Mouse (Mus musculus) midbrain, postnatal 0 days (tissue): ENCODE results near the gene Cgref1. TPM values are rescaled to one million over a fixed set of nuclear protein-coding genes. Genes with fewer than 3 reads are reported as not detected.
A peak's percentile ranks its signal among the peaks of the same experiment; 100 is the strongest.

Experiments
- ATAC-seq: fragments of 200-750 bp; cut with Nextera tagmentation; 2 replicates; pipeline ENCODE4 v1.8.0; 2017; ENCODE audit warnings: moderate number of reproducible peaks, mild to moderate bottlenecking, moderate TSS enrichment, moderate library complexity; ENCODE audit not compliant: low FRiP score
- DNase-seq: peaks from one replicate; pipeline ENCODE4 v3.0.0-alpha.2; 2015; ENCODE audit warnings: low spot score
- H3K27ac ChIP-seq: fragments of 300-500 bp; sonication (generic); 2 replicates; pipeline ENCODE4 v1.5.1; 2014; ENCODE audit warnings: low read depth, mild to moderate bottlenecking, low read length, mixed read lengths
- H3K27me3 ChIP-seq: fragments of 300-500 bp; sonication (generic); 2 replicates; pipeline ENCODE4 v1.6.1; 2014; ENCODE audit warnings: low read length, control low read depth, mixed read lengths; ENCODE audit not compliant: insufficient read depth
- H3K36me3 ChIP-seq: fragments of 300-500 bp; sonication (generic); 2 replicates; pipeline ENCODE4 v1.6.1; 2014; ENCODE audit warnings: low read length, control low read depth, mixed read lengths; ENCODE audit not compliant: insufficient read depth
- H3K4me1 ChIP-seq: fragments of 300-500 bp; sonication (generic); 2 replicates; pipeline ENCODE4 v1.6.1; 2014; ENCODE audit warnings: mild to moderate bottlenecking, control low read depth, antibody characterized with exemption, low read length, mixed read lengths; ENCODE audit not compliant: insufficient read depth
- H3K4me2 ChIP-seq: fragments of 300-500 bp; sonication (generic); 2 replicates; pipeline ENCODE4 v1.6.1; 2014; ENCODE audit warnings: low read depth, mild to moderate bottlenecking, low read length, mixed read lengths; ENCODE audit not compliant: poor library complexity, severe bottlenecking
- H3K4me3 ChIP-seq: fragments of 300-500 bp; sonication (generic); 2 replicates; pipeline ENCODE4 v1.5.1; 2014; ENCODE audit warnings: low read depth, mild to moderate bottlenecking, low read length, moderate library complexity
- H3K9ac ChIP-seq: fragments of 300-500 bp; sonication (generic); replicated peaks from 2 replicates; pipeline ENCODE4 v1.6.1; 2014; ENCODE audit warnings: mild to moderate bottlenecking, low read length, moderate library complexity, mixed read lengths; ENCODE audit not compliant: poor library complexity, severe bottlenecking
- H3K9me3 ChIP-seq: fragments of 300-500 bp; sonication (generic); 2 replicates; pipeline ENCODE4 v1.6.1; 2016; ENCODE audit warnings: low read length, control low read depth
- CTCF ChIP-seq: IDR thresholded peaks from 2 replicates; pipeline ENCODE4 v1.5.1; 2016; ENCODE audit warnings: antibody characterized with exemption, mild to moderate bottlenecking
- WGBS: fragments of 180-500 bp; shearing (Covaris S2); extraction: QIAGEN DNeasy Blood & Tissue Kit; methylation state at CpG from one replicate; pipeline ENCODE4 v1.1.7; 2014; 5-methylcytosine and 5-hydroxymethylcytosine counted together
- polyA plus RNA-seq: library from polyadenylated mRNA; unstranded; fragments of >200 nt; fragmentation: Nextera tagmentation; extraction: Ambion mirVana; gene quantifications from 2 replicates; pipeline ENCODE4 v1.2.1, GENCODE M21; 2015
- total RNA-seq: library from RNA; depleted of rRNA; stranded (reverse); fragments of >200 nt; gene quantifications from 2 replicates; pipeline ENCODE4 v1.2.3, GENCODE M21; 2014

Cgref1 gene
- total and polyA plus RNA-seq, 2 experiments from 2014 or later, result 108 to 162 TPM

DNA sequence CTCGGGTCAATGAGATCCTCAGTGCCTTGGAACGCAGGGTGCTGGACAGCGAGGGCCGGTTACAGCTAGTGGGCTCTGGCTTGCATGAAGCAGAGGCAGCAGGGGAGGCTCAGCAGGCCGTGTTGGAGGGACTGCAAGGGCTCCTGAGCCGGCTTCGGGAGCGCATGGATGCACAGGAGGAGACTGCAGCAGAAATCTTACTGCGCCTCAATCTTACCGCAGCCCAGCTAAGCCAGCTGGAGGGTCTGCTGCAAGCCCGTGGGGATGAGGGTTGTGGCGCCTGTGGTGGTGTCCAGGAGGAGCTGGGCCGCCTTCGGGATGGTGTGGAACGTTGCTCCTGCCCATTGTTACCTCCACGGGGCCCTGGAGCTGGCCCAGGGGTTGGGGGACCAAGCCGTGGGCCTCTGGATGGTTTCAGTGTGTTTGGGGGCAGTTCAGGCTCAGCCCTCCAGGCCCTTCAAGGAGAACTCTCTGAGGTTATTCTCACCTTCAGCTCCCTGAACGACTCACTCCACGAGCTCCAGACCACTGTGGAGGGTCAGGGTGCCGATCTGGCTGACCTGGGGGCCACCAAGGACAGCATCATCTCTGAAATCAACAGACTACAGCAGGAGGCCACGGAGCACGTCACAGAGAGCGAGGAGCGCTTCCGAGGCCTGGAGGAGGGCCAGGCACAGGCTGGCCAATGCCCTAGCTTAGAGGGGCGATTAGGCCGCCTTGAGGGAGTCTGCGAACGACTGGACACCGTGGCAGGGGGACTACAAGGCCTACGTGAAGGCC, 27.3 kb downstream of the Cgref1 start:
- no peak for ATAC-seq
- Histone ChIP-seq H3K36me3 (no peaks in the 10 kb centered on the region), H3K9me3 (no peaks in the 10 kb centered on the region), H3K9ac (no peak overlapping the region), H3K4me2 (no peak overlapping the region), H3K27me3 (no peaks in the 10 kb centered on the region), H3K4me3 (no peak overlapping the region), H3K4me1 (peaks cover 3% of the 10 kb centered on the region; the same call in 1 of the 2 replicates), H3K27ac (no peak overlapping the region)
- DNase-seq, result no peak
- TF ChIP-seq CTCF, result no peak
- WGBS, result 86% methylated on average over 31 of the region's 31 CpGs

DNA sequence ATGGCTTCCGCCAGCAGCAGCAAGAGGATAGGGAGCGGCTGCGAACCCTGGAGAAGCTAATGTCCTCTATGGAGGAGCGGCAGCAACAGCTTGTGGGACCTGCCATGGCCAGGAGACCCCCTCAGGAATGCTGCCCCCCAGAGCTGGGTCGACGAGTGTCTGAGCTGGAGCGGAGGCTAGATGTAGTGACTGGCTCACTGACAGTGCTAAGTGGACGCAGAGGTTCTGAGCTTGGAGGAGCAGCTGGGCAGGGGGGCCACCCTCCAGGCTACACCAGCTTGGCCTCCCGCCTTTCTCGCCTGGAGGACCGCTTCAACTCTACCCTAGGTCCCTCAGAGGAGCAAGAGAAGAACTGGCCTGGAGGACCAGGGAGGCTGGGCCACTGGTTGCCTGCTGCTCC, 28.0 kb downstream of the Cgref1 start:
- WGBS, result 85% methylated on average over 11 of the region's 11 CpGs
- no peak for ATAC-seq
- H3K9ac ChIP-seq, result no peak overlapping the region

DNA sequence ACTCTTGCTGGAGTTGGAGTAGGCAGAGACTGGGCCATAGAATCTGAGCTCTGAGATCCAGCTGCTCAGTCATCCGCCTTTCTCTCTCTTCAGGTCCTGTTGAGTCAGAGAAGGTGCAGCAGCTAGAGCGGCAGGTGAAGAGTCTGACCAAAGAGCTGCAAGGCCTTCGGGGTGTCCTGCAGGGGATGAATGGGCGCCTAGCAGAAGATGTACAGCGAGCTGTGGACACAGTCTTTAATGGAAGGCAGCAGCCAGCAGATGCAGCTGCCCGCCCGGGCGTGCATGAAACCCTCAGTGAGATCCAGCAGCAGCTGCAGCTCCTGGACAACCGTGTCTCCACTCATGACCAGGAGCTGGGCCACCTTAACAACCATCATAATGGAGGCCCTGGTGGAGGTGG, 28.6 kb downstream of the Cgref1 start:
- no peak overlapping the region for H3K27ac ChIP-seq
- no peak overlapping the region; the same call in 1 of the 2 replicates for H3K9ac ChIP-seq
- peaks cover 3% of the 10 kb centered on the region; the same call in 1 of the 2 replicates for H3K4me1 ChIP-seq
- H3K36me3 ChIP-seq, result no peaks in the 10 kb centered on the region
- no peaks in the 10 kb centered on the region for H3K9me3 ChIP-seq
- H3K4me2 ChIP-seq, result no peak overlapping the region
- no peak overlapping the region for H3K4me3 ChIP-seq
- 94% methylated on average over 9 of the region's 9 CpGs for WGBS
- ATAC-seq (no peak), DNase-seq (no peak)
- no peaks in the 10 kb centered on the region for H3K27me3 ChIP-seq
- no peak for TF ChIP-seq CTCF

More for the DNA sequence above, 28.0 kb downstream of the Cgref1 start:
- no peaks in the 10 kb centered on the region for H3K36me3 ChIP-seq
- no peak overlapping the region for H3K4me2 ChIP-seq
- H3K9me3 ChIP-seq, result no peaks in the 10 kb centered on the region
- no peak overlapping the region for H3K4me3 ChIP-seq
- H3K27me3 ChIP-seq, result no peaks in the 10 kb centered on the region
- H3K4me1 ChIP-seq, result peaks cover 3% of the 10 kb centered on the region; the same call in 1 of the 2 replicates
- DNase-seq, result no peak
- TF ChIP-seq CTCF, result no peak
- no peak overlapping the region for H3K27ac ChIP-seq

DNA sequence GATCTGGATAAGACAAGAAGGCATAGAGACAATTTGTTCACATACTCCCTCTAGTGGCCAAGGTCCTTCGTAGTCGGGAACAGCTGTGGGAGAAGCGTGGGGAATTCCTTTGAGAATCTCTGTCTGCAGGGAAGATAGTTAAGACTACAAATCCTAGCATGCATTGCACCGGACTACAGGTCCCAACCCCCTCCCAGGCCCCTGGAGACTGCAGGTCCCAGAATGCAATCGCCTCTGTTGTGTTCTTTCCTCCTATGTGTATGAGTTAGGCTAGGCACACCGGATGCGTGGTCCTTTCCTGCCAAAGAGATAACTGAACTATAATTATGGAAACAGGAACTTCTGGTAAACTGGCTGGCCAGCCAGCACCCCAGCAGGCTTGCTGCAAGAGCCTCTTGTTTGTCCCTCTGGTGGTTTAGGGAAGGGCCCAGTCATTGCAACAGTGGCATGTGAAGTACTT, 29.4 kb downstream of the Cgref1 start:
- 3% methylated on average over 7 of the region's 7 CpGs for WGBS
- no peak overlapping the region for H3K4me3 ChIP-seq

DNA sequence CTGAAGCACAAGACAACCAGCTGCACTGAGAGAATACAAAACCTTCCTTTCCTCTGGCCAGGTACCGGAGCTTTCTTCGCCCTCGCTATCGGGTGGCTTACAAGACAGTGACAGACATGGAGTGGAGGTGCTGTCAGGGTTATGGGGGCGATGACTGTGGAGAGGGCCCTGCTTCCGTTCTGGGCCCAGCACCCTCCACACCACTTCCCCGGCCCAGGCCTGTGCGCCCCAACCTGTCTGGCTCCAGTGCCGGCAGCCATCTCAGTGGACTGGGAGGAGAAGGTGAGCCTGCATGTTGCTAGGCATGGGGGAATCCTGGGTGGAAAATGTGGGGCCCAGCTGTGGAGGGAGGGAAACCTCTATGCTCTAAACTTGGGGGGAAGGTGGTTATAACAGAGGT, 29.9 kb downstream of the Cgref1 start:
- peaks cover 3% of the 10 kb centered on the region; the same call in 1 of the 2 replicates for H3K4me1 ChIP-seq
- H3K27me3 ChIP-seq, result no peaks in the 10 kb centered on the region
- no peaks in the 10 kb centered on the region for H3K9me3 ChIP-seq
- peak; percentile 22; the same call in 1 of the 2 replicates for ATAC-seq
- no peak overlapping the region for H3K9ac ChIP-seq
- no peak for DNase-seq
- 0 out of 2 replicates have a peak overlapping the region, but pooled peaks have one; percentile 12 for H3K27ac ChIP-seq
- 64% methylated on average over 9 of the region's 9 CpGs for WGBS
- 0 out of 2 replicates have a peak overlapping the region, but pooled peaks have one; percentile 24 for H3K4me2 ChIP-seq
- no peak overlapping the region for H3K4me3 ChIP-seq
- no peak for TF ChIP-seq CTCF
- H3K36me3 ChIP-seq, result no peaks in the 10 kb centered on the region

More for the DNA sequence above, 29.4 kb downstream of the Cgref1 start:
- ATAC-seq (peak; percentile 79), DNase-seq (peak; percentile 98)
- Histone ChIP-seq H3K9ac (no peak overlapping the region), H3K9me3 (no peaks in the 10 kb centered on the region), H3K27me3 (no peaks in the 10 kb centered on the region), H3K4me1 (peaks cover 3% of the 10 kb centered on the region; the same call in 1 of the 2 replicates), H3K4me2 (peak overlapping the region; percentile 24), H3K36me3 (no peaks in the 10 kb centered on the region), H3K27ac (no peak overlapping the region; the same call in 1 of the 2 replicates)
- TF ChIP-seq CTCF, result peak; percentile 85

DNA sequence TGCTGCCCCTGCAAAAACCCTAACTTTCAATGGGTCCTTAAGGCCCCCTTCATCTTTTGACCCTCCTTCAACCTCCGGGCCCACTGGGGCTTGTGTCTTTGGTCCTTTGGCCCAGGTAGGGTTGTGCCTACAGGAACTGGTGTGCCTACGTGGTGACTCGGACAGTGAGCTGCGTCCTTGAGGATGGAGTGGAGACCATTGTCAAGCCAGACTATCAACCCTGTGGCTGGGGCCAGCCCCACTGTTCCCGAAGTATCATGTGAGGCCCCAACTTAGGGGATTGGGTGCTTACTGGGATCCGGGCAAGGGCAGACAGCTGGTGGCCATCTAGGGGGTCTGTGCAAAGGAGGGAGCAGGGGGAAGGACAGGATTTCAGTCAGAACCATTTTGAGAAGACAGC, 30.5 kb downstream of the Cgref1 start:
- no peak overlapping the region for H3K4me2 ChIP-seq
- no peaks in the 10 kb centered on the region for H3K27me3 ChIP-seq
- no peaks in the 10 kb centered on the region for H3K36me3 ChIP-seq
- H3K27ac ChIP-seq, result 0 out of 2 replicates have a peak overlapping the region, but pooled peaks have one; percentile 12
- WGBS, result 83% methylated on average over 6 of the region's 6 CpGs
- no peak for TF ChIP-seq CTCF
- no peak for DNase-seq
- H3K4me1 ChIP-seq, result peaks cover 3% of the 10 kb centered on the region; the same call in 1 of the 2 replicates
- no peak for ATAC-seq
- no peak overlapping the region for H3K9ac ChIP-seq
- H3K4me3 ChIP-seq, result no peak overlapping the region
- H3K9me3 ChIP-seq, result no peaks in the 10 kb centered on the region
